Mouse (Mus musculus): Measurements from ENCODE around the gene Prss12.

Gene Prss12

GRCm38 (mm10) chr3:123537279-123537678 lies 90.6 kb downstream of the Prss12 start:
- DNase-seq = no peak

GRCm38 (mm10) chr3:123543585-123544304 lies 97.0 kb downstream of the Prss12 start:
- DNase-seq = no peak

DNA sequence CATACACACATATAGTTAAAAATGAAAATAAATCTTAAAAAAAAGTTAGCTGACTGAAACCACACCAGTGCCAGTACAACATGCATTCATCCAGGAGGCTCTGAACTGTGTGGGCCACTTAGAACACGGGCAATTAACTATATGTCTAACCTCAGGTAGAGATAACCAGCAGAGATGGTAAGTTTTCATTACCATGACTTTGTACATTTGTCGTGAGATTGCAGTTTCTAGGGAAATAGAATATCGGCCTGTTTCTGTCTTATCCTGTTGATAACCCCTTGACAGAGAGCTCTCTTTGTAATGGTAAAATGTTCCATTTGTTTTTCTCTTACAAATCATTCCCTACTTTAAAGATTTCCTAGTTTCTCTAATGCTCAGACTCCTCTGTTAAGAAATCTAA lies 103.8 kb downstream of the Prss12 start:
- DNase-seq = no peak

DNA sequence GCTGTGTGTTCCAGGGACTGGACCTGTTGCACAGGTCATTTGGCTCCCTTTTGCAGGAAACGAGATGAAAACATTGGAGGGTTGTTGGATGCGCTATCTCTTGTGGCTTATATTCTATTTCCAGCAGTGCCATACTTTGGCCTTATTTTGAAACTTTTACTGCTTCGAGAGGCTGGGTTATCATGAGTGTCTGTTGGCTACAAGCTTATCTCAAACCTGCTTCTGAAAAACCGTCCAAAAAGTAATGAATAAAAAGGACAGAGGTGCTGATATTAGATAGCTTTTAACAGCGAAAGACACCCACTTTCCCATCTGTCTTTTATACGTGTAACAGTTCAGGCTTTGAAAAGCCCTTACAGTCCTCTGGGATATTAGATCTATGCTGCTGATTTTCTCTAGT lies 107.2 kb downstream of the Prss12 start:
- no peak for DNase-seq

DNA sequence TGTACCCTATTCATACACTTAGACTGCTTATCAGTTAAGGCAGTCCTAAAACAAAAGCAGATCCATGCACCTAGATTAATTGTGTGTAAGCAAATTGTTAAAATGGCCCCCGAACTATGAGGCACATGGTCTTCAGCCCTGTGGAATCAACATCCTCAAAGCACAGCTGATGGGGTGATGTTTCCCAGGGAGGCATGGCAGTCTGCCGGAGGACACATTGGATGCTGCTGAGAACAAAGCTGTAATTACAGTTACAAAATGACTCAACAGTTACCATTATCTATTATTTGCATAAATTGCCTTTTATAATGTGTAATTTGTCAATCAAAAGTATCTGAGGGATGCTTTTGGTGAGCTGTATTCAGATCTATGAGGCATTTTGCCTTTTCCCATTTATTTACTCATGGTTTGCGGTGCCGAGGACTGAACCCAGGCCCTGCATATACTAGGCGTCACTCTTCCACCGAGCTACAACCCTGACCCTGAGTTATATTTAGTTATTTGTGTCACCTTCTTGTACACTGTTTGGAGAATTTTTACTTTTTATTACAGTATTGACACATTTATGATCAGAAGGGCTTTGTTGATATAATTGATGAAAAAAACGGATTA lies 108.6 kb downstream of the Prss12 start:
- DNase-seq = no peak
